Mouse (Mus musculus) testis, adult 2 months (tissue): ENCODE results near the gene Zfp950.

Experiments
- CTCF ChIP-seq: fragments of 200-500 bp; IDR thresholded peaks from 2 replicates; pipeline ENCODE4 v1.5.1; 2012; ENCODE audit warnings: low read depth, mild to moderate bottlenecking, inconsistent platforms, low read length, moderate library complexity; ENCODE audit not compliant: control insufficient read depth, insufficient read depth, insufficient replicate concordance
- POLR2A ChIP-seq: fragments of 200-500 bp; IDR thresholded peaks from 2 replicates; pipeline ENCODE4 v1.6.1; 2012; ENCODE audit warnings: low read depth, mild to moderate bottlenecking, inconsistent platforms, low read length, moderate library complexity; ENCODE audit not compliant: control insufficient read depth

- no peak for TF ChIP-seq POLR2A
- no peak for TF ChIP-seq CTCF
Measured at GRCm38 (mm10) chr19:61078622-61079021, 62.0 kb downstream of the Zfp950 start.
